Mouse (Mus musculus): ENCODE measurements around the gene Mbnl2.
A peak's percentile ranks its signal among the peaks of the same experiment; 100 is the strongest.

Mbnl2 gene

GRCm38 (mm10) chr14:120330454-120330853, 55.0 kb downstream of the Mbnl2 start:
- DNase-seq (ENCODE audit: low spot score) = peak; percentile 39

GRCm38 (mm10) chr14:120330881-120331514, 55.5 kb downstream of the Mbnl2 start:
- no peak for DNase-seq (ENCODE audit: low spot score)

GRCm38 (mm10) chr14:120333465-120334243, 58.2 kb downstream of the Mbnl2 start:
- no peak for DNase-seq (ENCODE audit: low spot score)

- no peak for DNase-seq (ENCODE audit: low spot score)
Measured at GRCm38 (mm10) chr14:120335366-120335765, 59.9 kb downstream of the Mbnl2 start.

GRCm38 (mm10) chr14:120335871-120336270, 60.4 kb downstream of the Mbnl2 start:
- no peak for DNase-seq (ENCODE audit: low spot score)

GRCm38 (mm10) chr14:120336380-120336779, 60.9 kb downstream of the Mbnl2 start:
- DNase-seq (ENCODE audit: low spot score) = peak; percentile 63

- DNase-seq (ENCODE audit: low spot score) = no peak
Measured at GRCm38 (mm10) chr14:120336841-120337240, 61.4 kb downstream of the Mbnl2 start.

- DNase-seq (ENCODE audit: low spot score) = no peak
Measured at GRCm38 (mm10) chr14:120337731-120338462, 62.4 kb downstream of the Mbnl2 start.

GRCm38 (mm10) chr14:120338706-120339105, 63.2 kb downstream of the Mbnl2 start:
- DNase-seq (ENCODE audit: low spot score) = no peak

GRCm38 (mm10) chr14:120341912-120342311, 66.4 kb downstream of the Mbnl2 start:
- no peak for DNase-seq (ENCODE audit: low spot score)

- DNase-seq (ENCODE audit: low spot score) = no peak
Measured at GRCm38 (mm10) chr14:120342321-120342720, 66.9 kb downstream of the Mbnl2 start.

GRCm38 (mm10) chr14:120344641-120345040, 69.2 kb downstream of the Mbnl2 start:
- no peak for DNase-seq (ENCODE audit: low spot score)

- no peak for DNase-seq (ENCODE audit: low spot score)
Measured at GRCm38 (mm10) chr14:120347410-120348315, 72.2 kb downstream of the Mbnl2 start.

GRCm38 (mm10) chr14:120349332-120349731, 73.9 kb downstream of the Mbnl2 start:
- no peak for DNase-seq (ENCODE audit: low spot score)

GRCm38 (mm10) chr14:120352136-120352843, 76.8 kb downstream of the Mbnl2 start:
- DNase-seq (ENCODE audit: low spot score) = no peak

- DNase-seq (ENCODE audit: low spot score) = no peak
Measured at GRCm38 (mm10) chr14:120353211-120353610, 77.7 kb downstream of the Mbnl2 start.

- DNase-seq (ENCODE audit: low spot score) = no peak
Measured at GRCm38 (mm10) chr14:120354595-120354994, 79.1 kb downstream of the Mbnl2 start.

GRCm38 (mm10) chr14:120355040-120355741, 79.7 kb downstream of the Mbnl2 start:
- DNase-seq (ENCODE audit: low spot score) = peak; percentile 74

- no peak for DNase-seq (ENCODE audit: low spot score)
Measured at GRCm38 (mm10) chr14:120355742-120356440, 80.4 kb downstream of the Mbnl2 start.
